Mouse (Mus musculus) heart, embryonic 14.5 days (tissue): ENCODE measurements around the gene Mgat4b. TPM values are rescaled to one million over a fixed set of nuclear protein-coding genes. Genes with fewer than 3 reads are reported as not detected.
"Not testable (repeated sequence)": the region's sequence is repeated elsewhere in the genome, so short reads cannot be mapped to it uniquely, and the experiment has no call there.

Source experiments
- ATAC-seq: fragments of 200-750 bp; cut with Nextera tagmentation; 2 replicates; pipeline ENCODE4 v1.8.0; 2017; ENCODE audit warnings: low read depth, moderate TSS enrichment; ENCODE audit not compliant: insufficient number of reproducible peaks, insufficient read depth, low FRiP score
- H3K27ac ChIP-seq, 2 experiments: fragments of 200-500 bp in 1 of 2; fragments of 300-500 bp in 1 of 2; sonication (generic) in 1 of 2; replicated peaks in 1 of 2; 2 replicates each; pipeline ENCODE4 v1.5.1; 2012 to 2014; ENCODE audit warnings: low read depth in 2 of 2, low read length in 2 of 2, control low read depth in 1 of 2, mild to moderate bottlenecking in 1 of 2, mixed read lengths in 1 of 2; ENCODE audit not compliant: control insufficient read depth in 1 of 2, insufficient read depth in 1 of 2
- H3K27me3 ChIP-seq: fragments of 300-500 bp; sonication (generic); 2 replicates; pipeline ENCODE4 v1.6.1; 2014; ENCODE audit warnings: mild to moderate bottlenecking, low read length, control low read depth; ENCODE audit not compliant: control insufficient read depth, insufficient read depth
- H3K36me3 ChIP-seq: fragments of 300-500 bp; sonication (generic); 2 replicates; pipeline ENCODE4 v1.6.1; 2014; ENCODE audit warnings: mild to moderate bottlenecking, control low read depth, low read length, mixed read lengths; ENCODE audit not compliant: control insufficient read depth, insufficient read depth
- H3K4me1 ChIP-seq, 2 experiments: fragments of 200-500 bp in 1 of 2; fragments of 300-500 bp in 1 of 2; sonication (generic) in 1 of 2; 2 replicates each; pipeline ENCODE4 v1.6.1; 2012 to 2014; ENCODE audit warnings: low read length in 2 of 2, control low read depth in 1 of 2, mixed read lengths in 1 of 2; ENCODE audit not compliant: control insufficient read depth in 2 of 2, insufficient read depth in 2 of 2
- H3K4me2 ChIP-seq: fragments of 300-500 bp; sonication (generic); 2 replicates; pipeline ENCODE4 v1.6.1; 2014; ENCODE audit warnings: mild to moderate bottlenecking, low read length
- H3K4me3 ChIP-seq, 2 experiments: fragments of 200-500 bp in 1 of 2; fragments of 300-500 bp in 1 of 2; sonication (generic) in 1 of 2; 2 replicates each; pipeline ENCODE4 v1.5.1; 2012 to 2014; ENCODE audit warnings: low read length in 2 of 2, mild to moderate bottlenecking in 2 of 2, control low read depth in 1 of 2, low read depth in 1 of 2, moderate library complexity in 1 of 2; ENCODE audit not compliant: control insufficient read depth in 1 of 2, insufficient read depth in 1 of 2
- H3K9ac ChIP-seq: fragments of 300-500 bp; sonication (generic); 2 replicates; pipeline ENCODE4 v1.6.1; 2014; ENCODE audit warnings: mild to moderate bottlenecking, low read length
- H3K9me3 ChIP-seq: fragments of 300-500 bp; sonication (generic); 2 replicates; pipeline ENCODE4 v1.6.1; 2016; ENCODE audit warnings: low read length, control low read depth; ENCODE audit not compliant: control insufficient read depth
- WGBS: fragments of 180-500 bp; shearing (Covaris S2); extraction: QIAGEN DNeasy Blood & Tissue Kit; methylation state at CpG from one replicate; pipeline ENCODE4 v1.1.7; 2014; 5-methylcytosine and 5-hydroxymethylcytosine counted together
- polyA plus RNA-seq: library from polyadenylated mRNA; unstranded; fragments of >200 nt; fragmentation: Nextera tagmentation; extraction: Ambion mirVana; gene quantifications from 2 replicates; pipeline ENCODE4 v1.2.1, GENCODE M21; 2014

The Mgat4b gene
- 32.9 and 37.6 TPM in 2 replicates for polyA plus RNA-seq

GRCm38 (mm10) chr11:50210505-50211151 is at the start of gene Mgat4b, which contains the start of gene Sqstm1:
Gene Mgat4b, plus strand, starts transcription at chr11:50210890.
Gene Sqstm1, minus strand, starts transcription at chr11:50210827.
- peak; percentile 65 for ATAC-seq
- peaks cover 22% of the 10 kb centered on the region for H3K36me3 ChIP-seq
- H3K9me3 ChIP-seq = no peaks in the 10 kb centered on the region
- WGBS = under 1% methylated on average over 48 of the region's 48 CpGs
- peak within 1 kb of the TSS; percentile 73 for H3K4me2 ChIP-seq
- H3K4me1 ChIP-seq = peaks cover 23 to 35% of the 10 kb centered on the region in 2 experiments
- no peaks in the 10 kb centered on the region for H3K27me3 ChIP-seq
- H3K9ac ChIP-seq = peak within 1 kb of the TSS; percentile 97
- peak within 1 kb of the TSS; percentile 90 to 98 for H3K27ac ChIP-seq
- H3K4me3 ChIP-seq = peak within 1 kb of the TSS; percentile 71 to 91

- WGBS = 65% methylated on average over 10 of the region's 10 CpGs
- no peaks in the 10 kb centered on the region; a peak in 1 of 4 replicates for H3K4me1 ChIP-seq
- H3K27me3 ChIP-seq = no peaks in the 10 kb centered on the region
- H3K27ac ChIP-seq = no peak overlapping the region
- H3K4me2 ChIP-seq = no peak overlapping the region
- H3K9ac ChIP-seq = no peak overlapping the region
- no peak overlapping the region for H3K4me3 ChIP-seq
- no peaks in the 10 kb centered on the region for H3K9me3 ChIP-seq
- ATAC-seq = no peak
- H3K36me3 ChIP-seq = peaks cover 83% of the 10 kb centered on the region
These were observed 48.9 kb upstream of the Mgat4b start for GRCm38 (mm10) chr11:50161578-50162304.

- H3K36me3 ChIP-seq = peaks cover 78% of the 10 kb centered on the region
- no peak overlapping the region for H3K27ac ChIP-seq
- H3K9me3 ChIP-seq = no peaks in the 10 kb centered on the region
- H3K9ac ChIP-seq = no peak overlapping the region
- no peaks in the 10 kb centered on the region; a peak in 1 of 4 replicates for H3K4me1 ChIP-seq
- no peak overlapping the region for H3K4me2 ChIP-seq
- H3K27me3 ChIP-seq = no peaks in the 10 kb centered on the region
- WGBS = 95% methylated on average over 3 of the region's 3 CpGs
- ATAC-seq = no peak
- H3K4me3 ChIP-seq = no peak overlapping the region
These were observed 48.2 kb upstream of the Mgat4b start for GRCm38 (mm10) chr11:50162338-50163050.

GRCm38 (mm10) chr11:50168352-50168751 is 42.3 kb upstream of the Mgat4b start:
- 81% methylated on average over 5 of the region's 5 CpGs for WGBS
- peaks cover 71% of the 10 kb centered on the region for H3K36me3 ChIP-seq
- ATAC-seq = no peak

GRCm38 (mm10) chr11:50174111-50174729 is 36.5 kb upstream of the Mgat4b start, which contains the start of gene Mrnip:
Gene Mrnip, plus strand, starts transcription at chr11:50174444.
- 4% methylated on average over 19 of the region's 19 CpGs for WGBS
- H3K36me3 ChIP-seq = peaks cover 44% of the 10 kb centered on the region
- H3K4me3 ChIP-seq = peak within 1 kb of the TSS; percentile 66 to 76
- ATAC-seq, H3K9me3 ChIP-seq, H3K4me1 ChIP-seq, H3K27me3 ChIP-seq: not testable (repeated sequence)
- peak within 1 kb of the TSS; percentile 87 for H3K9ac ChIP-seq
- peak within 1 kb of the TSS in 1 of 2 experiments; percentile 43; a peak in 3 of 4 replicates for H3K27ac ChIP-seq
- H3K4me2 ChIP-seq = peak within 1 kb of the TSS; percentile 95

More at GRCm38 (mm10) chr11:50168352-50168751, 42.3 kb upstream of the Mgat4b start:
- Histone ChIP-seq H3K4me3 (no peak overlapping the region), H3K27me3 (no peaks in the 10 kb centered on the region), H3K4me1 (no peaks in the 10 kb centered on the region), H3K4me2 (no peak overlapping the region), H3K9ac (no peak overlapping the region), H3K27ac (no peak overlapping the region), H3K9me3 (no peaks in the 10 kb centered on the region)

- no peak overlapping the region; a peak in 1 of 4 replicates for H3K27ac ChIP-seq
- peak; percentile 98 for ATAC-seq
These were observed 35.9 kb upstream of the Mgat4b start for GRCm38 (mm10) chr11:50174730-50175187.

GRCm38 (mm10) chr11:50176351-50176750 is 34.3 kb upstream of the Mgat4b start:
- Histone ChIP-seq H3K36me3 (peaks cover 24% of the 10 kb centered on the region), H3K27ac (no peak overlapping the region), H3K4me3 (no peak overlapping the region), H3K4me2 (no peak overlapping the region), H3K27me3 (no peaks in the 10 kb centered on the region), H3K4me1 (peaks cover 0 to 7% of the 10 kb centered on the region in 2 experiments; a peak in 3 of 4 replicates), H3K9ac (no peak overlapping the region), H3K9me3 (no peaks in the 10 kb centered on the region)
- ATAC-seq = no peak
- 84% methylated on average over 3 of the region's 3 CpGs for WGBS

More at GRCm38 (mm10) chr11:50174730-50175187, 35.9 kb upstream of the Mgat4b start:
- Histone ChIP-seq H3K9ac (peak overlapping the region; percentile 87), H3K4me3 (peak overlapping the region; percentile 66 to 76), H3K36me3 (peaks cover 39% of the 10 kb centered on the region), H3K9me3 (no peaks in the 10 kb centered on the region), H3K4me2 (peak overlapping the region; percentile 95), H3K27me3 (no peaks in the 10 kb centered on the region), H3K4me1 (peaks cover 0 to 7% of the 10 kb centered on the region in 2 experiments; a peak in 3 of 4 replicates)
- under 1% methylated on average over 26 of the region's 27 CpGs for WGBS
